Mouse (Mus musculus) cerebellum, postnatal 36 days (tissue): Measurements from ENCODE around the gene Gm20792.
"Not testable (repeated sequence)": the region's sequence is repeated elsewhere in the genome, so short reads cannot be mapped to it uniquely, and the experiment has no call there.

Experiments used
- DNase-seq, 2 experiments: peaks; one replicate each; pipeline ENCODE4 v3.0.0; 2021 to 2022; ENCODE audit warnings: mixed read lengths in 2 of 2

The Gm20792 gene

GRCm38 (mm10) chrY:48311555-48311954, at the start of gene Gm20792:
TSS of gene Gm20792 (plus strand) at chrY:48311855.
- not testable (repeated sequence) for DNase-seq
